Mouse (Mus musculus) liver, embryonic 12.5 days (tissue): ENCODE data around the gene Rassf2. TPM values are rescaled to one million over a fixed set of nuclear protein-coding genes. Genes with fewer than 3 reads are reported as not detected.
A peak's percentile ranks its signal among the peaks of the same experiment; 100 is the strongest.

ENCODE experiments used
- ATAC-seq: fragments of 200-750 bp; cut with Nextera tagmentation; 2 replicates; pipeline ENCODE4 v1.8.0; 2017; ENCODE audit warnings: moderate number of reproducible peaks, mild to moderate bottlenecking, moderate library complexity
- H3K27ac ChIP-seq: fragments of 300-500 bp; sonication (generic); 2 replicates; pipeline ENCODE4 v1.5.1; 2016; ENCODE audit warnings: mild to moderate bottlenecking
- H3K27me3 ChIP-seq: fragments of 300-500 bp; sonication (generic); replicated peaks from 2 replicates; pipeline ENCODE4 v1.6.1; 2016; ENCODE audit warnings: mild to moderate bottlenecking, moderate library complexity
- H3K36me3 ChIP-seq: fragments of 300-500 bp; sonication (generic); 2 replicates; pipeline ENCODE4 v1.6.1; 2016; ENCODE audit warnings: mild to moderate bottlenecking, moderate library complexity
- H3K4me1 ChIP-seq: fragments of 300-500 bp; sonication (generic); 2 replicates; pipeline ENCODE4 v1.6.1; 2016
- H3K4me2 ChIP-seq: fragments of 300-500 bp; sonication (generic); 2 replicates; pipeline ENCODE4 v1.6.1; 2016; ENCODE audit warnings: mild to moderate bottlenecking, moderate library complexity
- H3K4me3 ChIP-seq: fragments of 300-500 bp; sonication (generic); 2 replicates; pipeline ENCODE4 v1.5.1; 2016; ENCODE audit warnings: mild to moderate bottlenecking, moderate library complexity
- H3K9ac ChIP-seq: fragments of 300-500 bp; sonication (generic); 2 replicates; pipeline ENCODE4 v1.6.1; 2016; ENCODE audit warnings: mild to moderate bottlenecking, moderate library complexity
- H3K9me3 ChIP-seq: fragments of 300-500 bp; sonication (generic); replicated peaks from 2 replicates; pipeline ENCODE4 v1.6.1; 2016; ENCODE audit warnings: mild to moderate bottlenecking, moderate library complexity
- WGBS: fragments of 180-500 bp; shearing (Covaris S2); methylation state at CpG from one replicate; pipeline ENCODE4 v1.1.7; 2016; ENCODE audit not compliant: insufficient replicate concordance; 5-methylcytosine and 5-hydroxymethylcytosine counted together
- polyA plus RNA-seq: library from polyadenylated mRNA; unstranded; fragments of >200 nt; fragmentation: Nextera tagmentation; extraction: Ambion mirVana; gene quantifications from 2 replicates; pipeline ENCODE4 v1.2.1, GENCODE M21; 2016

The Rassf2 gene
- polyA plus RNA-seq, 1 experiment from 2014 or later, result 3.1 TPM

- Histone ChIP-seq H3K27ac (no peak overlapping the region), H3K9me3 (no peaks in the 10 kb centered on the region), H3K4me2 (no peak overlapping the region), H3K27me3 (0 out of 2 replicates have a peak, but pooled peaks cover 4% of the 10 kb centered on the region), H3K4me3 (no peak overlapping the region), H3K36me3 (no peaks in the 10 kb centered on the region), H3K9ac (no peak overlapping the region), H3K4me1 (peaks cover 38% of the 10 kb centered on the region)
- whole genome bisulfite sequencing, result 32% methylated on average over 4 of the region's 4 CpGs
- ATAC-seq, result no peak
Measured at GRCm38 (mm10) chr2:132018156-132018555, 11.9 kb downstream of the Rassf2 start.

GRCm38 (mm10) chr2:132017611-132018010 is 12.4 kb downstream of the Rassf2 start:
- H3K4me3 ChIP-seq, result no peak overlapping the region
- peaks cover 38% of the 10 kb centered on the region for H3K4me1 ChIP-seq
- 0 out of 2 replicates have a peak, but pooled peaks cover 4% of the 10 kb centered on the region for H3K27me3 ChIP-seq
- peak; percentile 47; the same call in 1 of the 2 replicates for ATAC-seq
- no peak overlapping the region for H3K4me2 ChIP-seq
- H3K9me3 ChIP-seq, result no peaks in the 10 kb centered on the region
- H3K27ac ChIP-seq, result no peak overlapping the region
- WGBS, result 22% methylated on average over 7 of the region's 7 CpGs
- H3K9ac ChIP-seq, result no peak overlapping the region
- no peaks in the 10 kb centered on the region for H3K36me3 ChIP-seq

- no peak overlapping the region for H3K27ac ChIP-seq
- H3K36me3 ChIP-seq, result no peaks in the 10 kb centered on the region
- 0 out of 2 replicates have a peak, but pooled peaks cover 4% of the 10 kb centered on the region for H3K27me3 ChIP-seq
- peaks cover 26% of the 10 kb centered on the region for H3K4me1 ChIP-seq
- no peak overlapping the region for H3K4me2 ChIP-seq
- no peak overlapping the region for H3K4me3 ChIP-seq
- ATAC-seq, result no peak
- no peaks in the 10 kb centered on the region for H3K9me3 ChIP-seq
- no peak overlapping the region for H3K9ac ChIP-seq
- WGBS, result 75% methylated on average over 1 of the region's 1 CpGs
Measured at GRCm38 (mm10) chr2:132016034-132016433, 14.0 kb downstream of the Rassf2 start.

GRCm38 (mm10) chr2:132013152-132013551 is 16.9 kb downstream of the Rassf2 start:
- H3K4me1 ChIP-seq, result peaks cover 9% of the 10 kb centered on the region
- no peak overlapping the region for H3K27ac ChIP-seq
- H3K9me3 ChIP-seq, result no peaks in the 10 kb centered on the region
- no peak overlapping the region for H3K9ac ChIP-seq
- no peaks in the 10 kb centered on the region for H3K27me3 ChIP-seq
- no peaks in the 10 kb centered on the region; the same call in 1 of the 2 replicates for H3K36me3 ChIP-seq
- 60% methylated on average over 4 of the region's 4 CpGs for WGBS
- ATAC-seq, result no peak
- no peak overlapping the region for H3K4me2 ChIP-seq
- H3K4me3 ChIP-seq, result no peak overlapping the region

GRCm38 (mm10) chr2:132010781-132011180 is 19.3 kb downstream of the Rassf2 start:
- no peak overlapping the region for H3K4me3 ChIP-seq
- 82% methylated on average over 2 of the region's 2 CpGs for WGBS
- H3K27ac ChIP-seq, result no peak overlapping the region
- no peaks in the 10 kb centered on the region for H3K27me3 ChIP-seq
- no peaks in the 10 kb centered on the region for H3K9me3 ChIP-seq
- H3K36me3 ChIP-seq, result no peaks in the 10 kb centered on the region; the same call in 1 of the 2 replicates
- no peak for ATAC-seq
- H3K9ac ChIP-seq, result no peak overlapping the region
- no peak overlapping the region for H3K4me2 ChIP-seq
- H3K4me1 ChIP-seq, result 0 out of 2 replicates have a peak, but pooled peaks cover 3% of the 10 kb centered on the region

- WGBS, result 51% methylated on average over 4 of the region's 4 CpGs
Measured at GRCm38 (mm10) chr2:132008186-132008585, 21.9 kb downstream of the Rassf2 start.

GRCm38 (mm10) chr2:132007475-132007819 is 22.6 kb downstream of the Rassf2 start:
- no peaks in the 10 kb centered on the region for H3K27me3 ChIP-seq
- H3K4me2 ChIP-seq, result no peak overlapping the region
- 46% methylated on average over 6 of the region's 6 CpGs for WGBS
- no peaks in the 10 kb centered on the region for H3K9me3 ChIP-seq
- no peak for ATAC-seq
- H3K27ac ChIP-seq, result no peak overlapping the region
- no peaks in the 10 kb centered on the region; the same call in 1 of the 2 replicates for H3K36me3 ChIP-seq
- H3K9ac ChIP-seq, result no peak overlapping the region
- 0 out of 2 replicates have a peak, but pooled peaks cover 3% of the 10 kb centered on the region for H3K4me1 ChIP-seq
- no peak overlapping the region for H3K4me3 ChIP-seq

More at GRCm38 (mm10) chr2:132008186-132008585, 21.9 kb downstream of the Rassf2 start:
- Histone ChIP-seq H3K9me3 (no peaks in the 10 kb centered on the region), H3K4me3 (no peak overlapping the region), H3K27ac (no peak overlapping the region), H3K9ac (no peak overlapping the region), H3K4me1 (0 out of 2 replicates have a peak, but pooled peaks cover 3% of the 10 kb centered on the region), H3K27me3 (no peaks in the 10 kb centered on the region), H3K36me3 (no peaks in the 10 kb centered on the region; the same call in 1 of the 2 replicates), H3K4me2 (no peak overlapping the region)
- no peak for ATAC-seq

GRCm38 (mm10) chr2:132006561-132007474 is 23.2 kb downstream of the Rassf2 start:
- H3K4me3 ChIP-seq, result no peak overlapping the region
- no peaks in the 10 kb centered on the region for H3K27me3 ChIP-seq
- H3K9ac ChIP-seq, result no peak overlapping the region
- 0 out of 2 replicates have a peak, but pooled peaks cover 3% of the 10 kb centered on the region for H3K4me1 ChIP-seq
- H3K4me2 ChIP-seq, result no peak overlapping the region
- no peaks in the 10 kb centered on the region; the same call in 1 of the 2 replicates for H3K36me3 ChIP-seq
- no peaks in the 10 kb centered on the region for H3K9me3 ChIP-seq
- 70% methylated on average over 18 of the region's 18 CpGs for WGBS
- no peak overlapping the region for H3K27ac ChIP-seq
- no peak for ATAC-seq

- no peak for ATAC-seq
- Histone ChIP-seq H3K27ac (no peak overlapping the region), H3K9ac (no peak overlapping the region), H3K4me1 (0 out of 2 replicates have a peak, but pooled peaks cover 3% of the 10 kb centered on the region), H3K4me2 (no peak overlapping the region), H3K9me3 (no peaks in the 10 kb centered on the region), H3K36me3 (no peaks in the 10 kb centered on the region; the same call in 1 of the 2 replicates), H3K4me3 (no peak overlapping the region), H3K27me3 (no peaks in the 10 kb centered on the region)
- 81% methylated on average over 4 of the region's 4 CpGs for WGBS
Measured at GRCm38 (mm10) chr2:132005445-132005844, 24.6 kb downstream of the Rassf2 start.

GRCm38 (mm10) chr2:132004495-132005136 is 25.4 kb downstream of the Rassf2 start:
- H3K9me3 ChIP-seq, result no peaks in the 10 kb centered on the region

GRCm38 (mm10) chr2:132003916-132004315 is 26.1 kb downstream of the Rassf2 start:
- H3K9me3 ChIP-seq, result no peaks in the 10 kb centered on the region
- H3K4me3 ChIP-seq, result no peak overlapping the region
- H3K4me1 ChIP-seq, result 0 out of 2 replicates have a peak, but pooled peaks cover 3% of the 10 kb centered on the region
- 48% methylated on average over 5 of the region's 5 CpGs for WGBS
- ATAC-seq, result no peak
- no peak overlapping the region for H3K9ac ChIP-seq
- no peaks in the 10 kb centered on the region; the same call in 1 of the 2 replicates for H3K36me3 ChIP-seq
- no peak overlapping the region for H3K27ac ChIP-seq
- no peaks in the 10 kb centered on the region for H3K27me3 ChIP-seq
- H3K4me2 ChIP-seq, result no peak overlapping the region

More at GRCm38 (mm10) chr2:132004495-132005136, 25.4 kb downstream of the Rassf2 start:
- Histone ChIP-seq H3K27me3 (no peaks in the 10 kb centered on the region), H3K4me1 (0 out of 2 replicates have a peak, but pooled peaks cover 3% of the 10 kb centered on the region), H3K4me3 (no peak overlapping the region), H3K36me3 (no peaks in the 10 kb centered on the region; the same call in 1 of the 2 replicates), H3K9ac (no peak overlapping the region), H3K27ac (no peak overlapping the region), H3K4me2 (no peak overlapping the region)
- WGBS, result 77% methylated on average over 9 of the region's 9 CpGs
- ATAC-seq, result no peak
